Mouse (Mus musculus): ENCODE results near the gene Sys1.

GRCm38 (mm10) chr2:164445399-164446085 lies 11.2 kb upstream of the Sys1 start:
- no peak for TF ChIP-seq CTCF (conservative IDR thresholded peaks at IDR 0.05; ENCODE audit: insufficient read depth, insufficient read length, low read depth, low read length)
- no peak for TF ChIP-seq POLR2A (IDR thresholded peaks at IDR 0.05; ENCODE audit: low read depth, low read length)
